Mouse (Mus musculus) forebrain, postnatal 0 days (tissue): ENCODE data around the gene Mcm5. TPM values are rescaled to one million over a fixed set of nuclear protein-coding genes. Genes with fewer than 3 reads are reported as not detected.

Experiments used
- ATAC-seq: fragments of 200-750 bp; cut with Nextera tagmentation; 2 replicates; pipeline ENCODE4 v1.8.0; 2017; ENCODE audit warnings: mild to moderate bottlenecking, moderate library complexity
- DNase-seq: peaks from one replicate; pipeline ENCODE4 v3.0.0-alpha.2; 2015
- H3K27ac ChIP-seq: fragments of 300-500 bp; sonication (generic); 2 replicates; pipeline ENCODE4 v1.5.1; 2014; ENCODE audit warnings: low read depth, mild to moderate bottlenecking, antibody characterized with exemption, low read length, moderate library complexity, mixed read lengths
- H3K27me3 ChIP-seq: fragments of 300-500 bp; sonication (generic); 2 replicates; pipeline ENCODE4 v1.6.1; 2014; ENCODE audit warnings: mild to moderate bottlenecking, low read length, mixed read lengths; ENCODE audit not compliant: insufficient read depth
- H3K36me3 ChIP-seq: fragments of 300-500 bp; sonication (generic); 2 replicates; pipeline ENCODE4 v1.6.1; 2014; ENCODE audit warnings: mild to moderate bottlenecking, moderate library complexity; ENCODE audit not compliant: insufficient read depth
- H3K4me1 ChIP-seq: fragments of 300-500 bp; sonication (generic); 2 replicates; pipeline ENCODE4 v1.6.1; 2014; ENCODE audit warnings: antibody characterized with exemption; ENCODE audit not compliant: insufficient read depth
- H3K4me2 ChIP-seq: fragments of 300-500 bp; sonication (generic); 2 replicates; pipeline ENCODE4 v1.6.1; 2014; ENCODE audit warnings: low read depth, mild to moderate bottlenecking, moderate library complexity
- H3K4me3 ChIP-seq: fragments of 300-500 bp; sonication (generic); 2 replicates; pipeline ENCODE4 v1.5.1; 2014; ENCODE audit warnings: low read depth, low read length, mixed read lengths
- H3K9ac ChIP-seq: fragments of 300-500 bp; sonication (generic); 2 replicates; pipeline ENCODE4 v1.6.1; 2014; ENCODE audit warnings: mild to moderate bottlenecking
- H3K9me3 ChIP-seq: fragments of 300-500 bp; sonication (generic); 2 replicates; pipeline ENCODE4 v1.6.1; 2016; ENCODE audit warnings: low read length
- CTCF ChIP-seq: sonication (generic); IDR thresholded peaks from 2 replicates; pipeline ENCODE4 v1.5.1; 2016; ENCODE audit warnings: antibody characterized with exemption, control low read depth, low read depth
- WGBS: fragments of 180-500 bp; shearing (Covaris S2); extraction: QIAGEN DNeasy Blood & Tissue Kit; methylation state at CpG from one replicate; pipeline ENCODE4 v1.1.7; 2014; 5-methylcytosine and 5-hydroxymethylcytosine counted together
- polyA plus RNA-seq: library from polyadenylated mRNA; unstranded; fragments of >200 nt; fragmentation: Nextera tagmentation; extraction: Ambion mirVana; gene quantifications from 2 replicates; pipeline ENCODE4 v1.2.1, GENCODE M21; 2015
- total RNA-seq: library from RNA; depleted of rRNA; stranded (reverse); fragments of >200 nt; gene quantifications from 2 replicates; pipeline ENCODE4 v1.2.3, GENCODE M21; 2014

Gene Mcm5
- total and polyA plus RNA-seq, 2 experiments from 2014 or later, result 18.3 to 22.2 TPM

DNA sequence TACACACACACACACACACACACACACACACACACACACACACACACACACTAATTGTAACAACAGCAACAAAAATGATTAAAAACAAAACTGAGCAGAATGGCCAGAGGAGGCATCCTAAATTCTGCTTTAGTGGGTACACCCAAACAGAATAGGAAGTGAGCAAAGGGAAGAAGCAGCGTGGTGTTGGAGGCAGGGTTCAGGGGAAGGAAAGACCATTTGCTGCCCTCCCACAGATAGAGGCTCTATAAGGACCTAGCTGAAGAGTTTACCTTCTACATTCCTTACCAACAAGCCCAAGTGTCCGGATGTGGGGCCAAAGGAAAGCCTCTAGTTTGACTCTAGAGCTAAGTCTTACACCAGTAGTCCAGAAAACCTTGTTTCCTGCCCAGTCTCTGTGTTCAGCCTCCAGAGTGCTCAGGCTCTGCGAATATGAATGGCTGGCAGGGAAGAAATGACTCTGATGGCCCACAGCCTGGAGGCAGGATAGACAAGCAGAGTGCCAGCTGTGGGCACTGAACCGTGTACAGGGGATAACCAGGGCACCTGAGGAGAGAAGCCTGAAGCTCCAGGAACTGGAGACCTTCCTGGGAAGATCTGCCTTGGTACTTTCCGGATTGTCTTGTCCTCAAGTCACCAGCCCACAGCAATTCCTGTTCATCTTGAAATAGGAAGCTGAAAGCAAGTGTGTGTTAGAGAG, 41.7 kb downstream of the Mcm5 start:
- no peak for TF ChIP-seq CTCF
- no peak for ATAC-seq
- WGBS, result 78% methylated on average over 5 of the region's 5 CpGs

DNA sequence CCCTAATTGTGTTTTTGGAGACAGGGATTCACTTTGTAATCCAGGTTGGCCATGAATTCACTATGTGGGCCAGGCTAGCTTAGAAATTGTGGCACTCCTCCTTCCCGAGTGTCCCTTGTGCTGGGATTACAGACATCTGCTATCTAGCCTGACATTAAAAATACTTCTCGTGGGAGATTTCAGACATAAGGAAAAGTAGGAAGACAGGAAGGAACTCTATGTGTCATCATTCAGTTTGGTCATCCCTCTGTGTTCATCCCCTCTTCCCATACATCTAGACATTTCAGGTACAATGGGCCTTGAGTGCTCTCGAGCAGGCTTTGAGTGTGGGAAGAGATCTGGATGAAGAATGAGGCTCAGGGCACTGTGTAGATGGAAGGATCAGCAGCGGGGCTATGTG, 42.4 kb downstream of the Mcm5 start:
- no peaks in the 10 kb centered on the region for H3K36me3 ChIP-seq
- no peak overlapping the region for H3K4me3 ChIP-seq
- H3K27ac ChIP-seq, result no peak overlapping the region
- H3K9ac ChIP-seq, result no peak overlapping the region
- WGBS, result 85% methylated on average over 4 of the region's 4 CpGs
- H3K9me3 ChIP-seq, result no peaks in the 10 kb centered on the region
- ATAC-seq (no peak), DNase-seq (no peak)
- H3K4me1 ChIP-seq, result no peaks in the 10 kb centered on the region
- H3K4me2 ChIP-seq, result no peak overlapping the region
- H3K27me3 ChIP-seq, result no peaks in the 10 kb centered on the region
- TF ChIP-seq CTCF, result no peak

More for the DNA sequence above, 41.7 kb downstream of the Mcm5 start:
- Histone ChIP-seq H3K9me3 (no peaks in the 10 kb centered on the region), H3K36me3 (no peaks in the 10 kb centered on the region), H3K4me3 (no peak overlapping the region), H3K4me1 (no peaks in the 10 kb centered on the region), H3K27me3 (no peaks in the 10 kb centered on the region), H3K27ac (no peak overlapping the region), H3K4me2 (no peak overlapping the region), H3K9ac (no peak overlapping the region)
- no peak for DNase-seq

GRCm38 (mm10) chr8:75152505-75153082, 43.2 kb downstream of the Mcm5 start:
- Histone ChIP-seq H3K9ac (no peak overlapping the region), H3K27ac (no peak overlapping the region), H3K4me3 (no peak overlapping the region), H3K4me1 (no peaks in the 10 kb centered on the region), H3K9me3 (no peaks in the 10 kb centered on the region), H3K4me2 (no peak overlapping the region), H3K27me3 (no peaks in the 10 kb centered on the region), H3K36me3 (no peaks in the 10 kb centered on the region)
- TF ChIP-seq CTCF, result no peak
- 70% methylated on average over 2 of the region's 2 CpGs for WGBS
- ATAC-seq, result no peak
- no peak for DNase-seq

- H3K36me3 ChIP-seq, result no peaks in the 10 kb centered on the region
- 87% methylated on average over 5 of the region's 5 CpGs for WGBS
- H3K27me3 ChIP-seq, result no peaks in the 10 kb centered on the region
- no peak overlapping the region for H3K4me2 ChIP-seq
- no peak overlapping the region for H3K27ac ChIP-seq
- no peak overlapping the region for H3K9ac ChIP-seq
- ATAC-seq (no peak), DNase-seq (no peak)
- no peaks in the 10 kb centered on the region for H3K4me1 ChIP-seq
- no peak overlapping the region for H3K4me3 ChIP-seq
- TF ChIP-seq CTCF, result no peak
- H3K9me3 ChIP-seq, result no peaks in the 10 kb centered on the region
Measured at GRCm38 (mm10) chr8:75154855-75155478, 45.6 kb downstream of the Mcm5 start.

DNA sequence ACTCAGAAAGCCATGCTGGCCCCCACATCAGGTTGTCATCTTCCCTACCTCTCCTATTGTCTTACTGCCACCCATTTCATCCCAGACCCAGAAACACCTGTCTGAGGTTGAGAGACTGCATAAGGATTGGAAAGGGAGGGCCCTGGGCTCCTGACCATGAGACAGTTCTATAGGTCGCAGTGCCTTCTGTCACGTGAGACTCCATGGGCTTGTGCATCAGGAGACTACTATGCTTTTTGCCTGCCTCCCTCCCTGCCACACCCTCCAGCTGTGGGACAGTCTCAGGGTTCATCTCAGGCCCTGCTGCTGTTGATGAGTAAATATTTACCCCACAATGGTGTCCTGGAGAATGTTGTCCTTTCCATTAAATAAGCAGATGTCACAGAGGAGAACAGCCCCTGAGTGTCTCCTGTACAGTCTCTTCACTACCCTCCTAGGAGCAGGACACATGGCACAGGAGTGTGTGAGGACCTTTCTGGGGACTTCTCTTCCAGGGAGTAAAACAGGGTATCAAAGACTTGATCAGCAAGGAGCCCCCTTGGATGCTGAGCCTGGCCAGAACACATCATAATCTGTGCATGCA, 46.5 kb downstream of the Mcm5 start:
- no peak for TF ChIP-seq CTCF
- 69% methylated on average over 2 of the region's 2 CpGs for WGBS
- H3K4me1 ChIP-seq, result no peaks in the 10 kb centered on the region
- no peak overlapping the region for H3K9ac ChIP-seq
- no peak overlapping the region for H3K4me2 ChIP-seq
- DNase-seq (no peak), ATAC-seq (no peak)
- no peaks in the 10 kb centered on the region for H3K27me3 ChIP-seq
- no peak overlapping the region for H3K27ac ChIP-seq
- H3K36me3 ChIP-seq, result no peaks in the 10 kb centered on the region
- H3K4me3 ChIP-seq, result no peak overlapping the region
- no peaks in the 10 kb centered on the region for H3K9me3 ChIP-seq

GRCm38 (mm10) chr8:75157471-75158230, 48.3 kb downstream of the Mcm5 start:
- WGBS, result 32% methylated on average over 7 of the region's 7 CpGs
- DNase-seq (no peak), ATAC-seq (no peak)
- no peaks in the 10 kb centered on the region for H3K36me3 ChIP-seq
- H3K27me3 ChIP-seq, result no peaks in the 10 kb centered on the region
- H3K9me3 ChIP-seq, result no peaks in the 10 kb centered on the region
- no peak overlapping the region for H3K4me2 ChIP-seq
- H3K27ac ChIP-seq, result no peak overlapping the region
- no peak for TF ChIP-seq CTCF
- no peak overlapping the region for H3K9ac ChIP-seq
- no peaks in the 10 kb centered on the region for H3K4me1 ChIP-seq
- no peak overlapping the region for H3K4me3 ChIP-seq
